Mouse (Mus musculus) midbrain, embryonic 12.5 days (tissue): ENCODE results near the gene Lmx1b. TPM values are rescaled to one million over a fixed set of nuclear protein-coding genes. Genes with fewer than 3 reads are reported as not detected.

ENCODE experiments used
- ATAC-seq: fragments of 200-750 bp; cut with Nextera tagmentation; 2 replicates; pipeline ENCODE4 v1.8.0; 2017; ENCODE audit warnings: low read depth, moderate TSS enrichment, moderate library complexity; ENCODE audit not compliant: low FRiP score
- H3K27ac ChIP-seq: fragments of 300-500 bp; sonication (generic); replicated peaks from 2 replicates; pipeline ENCODE4 v1.5.1; 2016; ENCODE audit warnings: mild to moderate bottlenecking
- H3K27me3 ChIP-seq: fragments of 300-500 bp; sonication (generic); 2 replicates; pipeline ENCODE4 v1.6.1; 2016; ENCODE audit warnings: mild to moderate bottlenecking
- H3K36me3 ChIP-seq: fragments of 300-500 bp; sonication (generic); 2 replicates; pipeline ENCODE4 v1.6.1; 2016
- H3K4me1 ChIP-seq: fragments of 300-500 bp; sonication (generic); 2 replicates; pipeline ENCODE4 v1.6.1; 2016
- H3K4me2 ChIP-seq: fragments of 300-500 bp; sonication (generic); replicated peaks from 2 replicates; pipeline ENCODE4 v1.6.1; 2016; ENCODE audit warnings: mild to moderate bottlenecking, moderate library complexity
- H3K4me3 ChIP-seq: fragments of 300-500 bp; sonication (generic); 2 replicates; pipeline ENCODE4 v1.5.1; 2016; ENCODE audit warnings: mild to moderate bottlenecking
- H3K9ac ChIP-seq: fragments of 300-500 bp; sonication (generic); replicated peaks from 2 replicates; pipeline ENCODE4 v1.6.1; 2016; ENCODE audit warnings: mild to moderate bottlenecking, moderate library complexity
- H3K9me3 ChIP-seq: fragments of 300-500 bp; sonication (generic); 2 replicates; pipeline ENCODE4 v1.6.1; 2016; ENCODE audit warnings: mild to moderate bottlenecking
- WGBS: fragments of 180-500 bp; shearing (Covaris S2); methylation state at CpG from one replicate; pipeline ENCODE4 v1.1.7; 2016; 5-methylcytosine and 5-hydroxymethylcytosine counted together
- polyA plus RNA-seq: library from polyadenylated mRNA; unstranded; fragments of >200 nt; fragmentation: Nextera tagmentation; extraction: Ambion mirVana; gene quantifications from 2 replicates; pipeline ENCODE4 v1.2.1, GENCODE M21; 2016

Gene Lmx1b
- 2.3 and 2.8 TPM in 2 replicates for polyA plus RNA-seq

- no peak for ATAC-seq
- Histone ChIP-seq H3K9me3 (no peaks in the 10 kb centered on the region), H3K27ac (peak within 1 kb of the TSS; percentile 56), H3K36me3 (no peaks in the 10 kb centered on the region), H3K4me3 (peak within 1 kb of the TSS; percentile 46), H3K27me3 (peaks cover 100% of the 10 kb centered on the region), H3K9ac (peak within 1 kb of the TSS; percentile 55), H3K4me1 (peaks cover 40% of the 10 kb centered on the region), H3K4me2 (peak within 1 kb of the TSS; percentile 59)
- under 1% methylated on average over 53 of the region's 53 CpGs for WGBS
Measured at GRCm38 (mm10) chr2:33640171-33640721, at the start of gene Lmx1b. Gene Lmx1b, minus strand, starts transcription at chr2:33640511.

- no peak for ATAC-seq
- no peak overlapping the region for H3K4me3 ChIP-seq
- H3K27me3 ChIP-seq = peaks cover 28% of the 10 kb centered on the region
- peaks cover 4% of the 10 kb centered on the region for H3K9me3 ChIP-seq
- WGBS = 28% methylated on average over 9 of the region's 9 CpGs
- no peak overlapping the region for H3K9ac ChIP-seq
- no peaks in the 10 kb centered on the region for H3K36me3 ChIP-seq
- no peak overlapping the region for H3K4me2 ChIP-seq
- peaks cover 17% of the 10 kb centered on the region for H3K4me1 ChIP-seq
- peak overlapping the region; percentile 75 for H3K27ac ChIP-seq
Measured at GRCm38 (mm10) chr2:33689880-33690462, 49.7 kb upstream of the Lmx1b start.

- peaks cover 4% of the 10 kb centered on the region for H3K9me3 ChIP-seq
- peak overlapping the region; percentile 18; the same call in 1 of the 2 replicates for H3K4me2 ChIP-seq
- peaks cover 18% of the 10 kb centered on the region for H3K4me1 ChIP-seq
- H3K27ac ChIP-seq = peak overlapping the region; percentile 75
- no peak overlapping the region for H3K9ac ChIP-seq
- no peak overlapping the region for H3K4me3 ChIP-seq
- peaks cover 30% of the 10 kb centered on the region for H3K27me3 ChIP-seq
- ATAC-seq = peak; percentile 66
- H3K36me3 ChIP-seq = no peaks in the 10 kb centered on the region
- WGBS = 23% methylated on average over 23 of the region's 23 CpGs
Measured at GRCm38 (mm10) chr2:33689155-33689879, 49.0 kb upstream of the Lmx1b start.

- Histone ChIP-seq H3K27ac (peak overlapping the region; percentile 49; the same call in 1 of the 2 replicates), H3K4me2 (no peak overlapping the region), H3K36me3 (no peaks in the 10 kb centered on the region), H3K4me3 (no peak overlapping the region), H3K27me3 (peaks cover 44% of the 10 kb centered on the region), H3K4me1 (peaks cover 15% of the 10 kb centered on the region), H3K9me3 (peaks cover 4% of the 10 kb centered on the region), H3K9ac (0 out of 2 replicates have a peak overlapping the region, but pooled peaks have one; percentile 15)
- 55% methylated on average over 4 of the region's 4 CpGs for WGBS
- ATAC-seq = 0 out of 2 replicates have a peak, but pooled peaks have one; percentile 23
Measured at GRCm38 (mm10) chr2:33683594-33683993, 43.3 kb upstream of the Lmx1b start.

GRCm38 (mm10) chr2:33683095-33683494 lies 42.8 kb upstream of the Lmx1b start:
- Histone ChIP-seq H3K4me3 (no peak overlapping the region), H3K9me3 (peaks cover 4% of the 10 kb centered on the region), H3K4me2 (no peak overlapping the region), H3K27ac (peak overlapping the region; percentile 49; the same call in 1 of the 2 replicates), H3K27me3 (peaks cover 41% of the 10 kb centered on the region), H3K36me3 (no peaks in the 10 kb centered on the region), H3K4me1 (peaks cover 12% of the 10 kb centered on the region), H3K9ac (0 out of 2 replicates have a peak overlapping the region, but pooled peaks have one; percentile 15)
- WGBS = 42% methylated on average over 6 of the region's 6 CpGs
- no peak for ATAC-seq

- H3K4me3 ChIP-seq = no peak overlapping the region
Measured at GRCm38 (mm10) chr2:33682219-33682618, 41.9 kb upstream of the Lmx1b start.

GRCm38 (mm10) chr2:33678950-33679654 lies 38.8 kb upstream of the Lmx1b start:
- peaks cover 9% of the 10 kb centered on the region for H3K4me1 ChIP-seq
- 75% methylated on average over 12 of the region's 12 CpGs for WGBS
- H3K4me3 ChIP-seq = no peak overlapping the region
- H3K36me3 ChIP-seq = no peaks in the 10 kb centered on the region
- no peaks in the 10 kb centered on the region for H3K9me3 ChIP-seq
- no peak overlapping the region for H3K9ac ChIP-seq
- H3K27ac ChIP-seq = no peak overlapping the region
- peaks cover 47% of the 10 kb centered on the region for H3K27me3 ChIP-seq
- H3K4me2 ChIP-seq = no peak overlapping the region
- no peak for ATAC-seq

More at GRCm38 (mm10) chr2:33682219-33682618, 41.9 kb upstream of the Lmx1b start:
- 18% methylated on average over 4 of the region's 4 CpGs for WGBS
- ATAC-seq = no peak
- peaks cover 48% of the 10 kb centered on the region for H3K27me3 ChIP-seq
- H3K9me3 ChIP-seq = peaks cover 1% of the 10 kb centered on the region
- no peak overlapping the region for H3K4me2 ChIP-seq
- H3K4me1 ChIP-seq = peaks cover 12% of the 10 kb centered on the region
- no peak overlapping the region for H3K9ac ChIP-seq
- no peak overlapping the region for H3K27ac ChIP-seq
- no peaks in the 10 kb centered on the region for H3K36me3 ChIP-seq

- Histone ChIP-seq H3K9ac (no peak overlapping the region), H3K9me3 (no peaks in the 10 kb centered on the region)
Measured at GRCm38 (mm10) chr2:33672701-33673472, 32.6 kb upstream of the Lmx1b start.

GRCm38 (mm10) chr2:33668741-33669140 lies 28.4 kb upstream of the Lmx1b start:
- H3K4me3 ChIP-seq = no peak overlapping the region
- no peaks in the 10 kb centered on the region for H3K9me3 ChIP-seq
- H3K4me2 ChIP-seq = no peak overlapping the region
- 77% methylated on average over 6 of the region's 6 CpGs for WGBS
- H3K9ac ChIP-seq = no peak overlapping the region
- H3K4me1 ChIP-seq = peaks cover 19% of the 10 kb centered on the region; the same call in 1 of the 2 replicates
- no peaks in the 10 kb centered on the region for H3K36me3 ChIP-seq
- peaks cover 7% of the 10 kb centered on the region for H3K27me3 ChIP-seq
- no peak overlapping the region for H3K27ac ChIP-seq
- no peak for ATAC-seq

More at GRCm38 (mm10) chr2:33672701-33673472, 32.6 kb upstream of the Lmx1b start:
- Histone ChIP-seq H3K4me3 (no peak overlapping the region), H3K4me1 (no peaks in the 10 kb centered on the region), H3K36me3 (no peaks in the 10 kb centered on the region), H3K27me3 (peaks cover 18% of the 10 kb centered on the region; the same call in 1 of the 2 replicates), H3K27ac (no peak overlapping the region), H3K4me2 (no peak overlapping the region)
- ATAC-seq = no peak
- WGBS = 75% methylated on average over 10 of the region's 10 CpGs

- peaks cover 7% of the 10 kb centered on the region for H3K27me3 ChIP-seq
- no peaks in the 10 kb centered on the region for H3K9me3 ChIP-seq
- no peak overlapping the region for H3K27ac ChIP-seq
- ATAC-seq = no peak
- no peak overlapping the region for H3K4me2 ChIP-seq
- H3K9ac ChIP-seq = no peak overlapping the region
- H3K36me3 ChIP-seq = no peaks in the 10 kb centered on the region
- 58% methylated on average over 11 of the region's 11 CpGs for WGBS
- peaks cover 19% of the 10 kb centered on the region; the same call in 1 of the 2 replicates for H3K4me1 ChIP-seq
- H3K4me3 ChIP-seq = no peak overlapping the region
Measured at GRCm38 (mm10) chr2:33666388-33666945, 26.2 kb upstream of the Lmx1b start.
